ENCODE assay signal across 23 mouse cellular contexts in genomic region chr11:57303602-57304001, GRCm38 (mm10).
A peak's percentile ranks its signal among the peaks of the same experiment; 100 is the strongest.
DNase-seq lines count a peak whose midpoint lies in the region; ATAC-seq and TF ChIP-seq lines count a peak whose summit lies in the region.
"Had no signal": no experiment of that assay in that cellular context is flagged by ENCODE, and none has a peak within 500 bp of the region (broad histone marks: within the 10 kb centered on the region; RNA-seq: fewer than 3 reads in every experiment).

No protein-coding gene starts in this region.

- 87% methylated on average over 1 of the region's 1 CpGs for WGBS in kidney, embryonic 14.5 days

- no peaks in the 10 kb centered on the region for H3K79me2 ChIP-seq in CH12.LX (replicated peaks; ENCODE audit: control insufficient read depth, extremely low read depth, insufficient read depth, poor library complexity, severe bottlenecking)

- TF ChIP-seq POLR2A in CH12.LX (IDR thresholded peaks at IDR 0.05; ENCODE audit: low read depth, low read length) = no peak

- H3K36me3 ChIP-seq in CH12.LX (replicated peaks in 1 of 2; ENCODE audit: control insufficient read depth in 1 of 2, insufficient read depth in 1 of 2, low read length in 1 of 2) = no peaks in the 10 kb centered on the region
- no peaks in the 10 kb centered on the region for H3K36me3 ChIP-seq in ES-E14 (ENCODE audit: control insufficient read depth, insufficient read depth, low read length, poor library complexity, severe bottlenecking)
- no peaks in the 10 kb centered on the region for H3K36me3 ChIP-seq in kidney, embryonic 14.5 days (ENCODE audit: control insufficient read depth, insufficient read depth, low read length)
- H3K36me3 ChIP-seq: embryonic facial prominence, embryonic 12.5 days; forebrain, embryonic 15.5 days; heart, embryonic 10.5 days had no signal

- dilution Hi-C loops in CH12.LX (cut with MboI; ENCODE audit: extremely low pct_ligation_motif_present, extremely low pct_unique_long_range_greater_than_20kb, low sequenced_read_pairs) = no loop called here

- no peak for TF ChIP-seq EP300 in CH12.LX (IDR thresholded peaks at IDR 0.05; ENCODE audit: low read length)

- H3K27ac ChIP-seq in CH12.LX (ENCODE audit: insufficient read depth, low read depth) (no peak overlapping the region), ES-E14 (ENCODE audit: insufficient read depth, low read depth, low read length, poor library complexity, severe bottlenecking) (no peak overlapping the region)
- H3K27ac ChIP-seq in kidney, embryonic 14.5 days (ENCODE audit: low read depth, low read length) = no peak overlapping the region
- H3K27ac ChIP-seq: embryonic facial prominence, embryonic 12.5 days; forebrain, embryonic 15.5 days; heart, embryonic 10.5 days; hindbrain, embryonic 14.5 days had no signal

- H3K4me3 ChIP-seq in CH12.LX (replicated peaks in 1 of 3; ENCODE audit: low read depth in 2 of 3, low read length in 2 of 3, poor library complexity in 1 of 3) (no peak overlapping the region), ES-E14 (ENCODE audit: insufficient read depth in 1 of 2, low read depth in 1 of 2, low read length in 2 of 2, poor library complexity in 1 of 2, severe bottlenecking in 1 of 2) (no peak overlapping the region)
- H3K4me3 ChIP-seq in kidney, embryonic 14.5 days (ENCODE audit: low read length) = no peak overlapping the region
- H3K4me3 ChIP-seq: embryonic facial prominence, embryonic 12.5 days; forebrain, embryonic 15.5 days; heart, embryonic 10.5 days had no signal

- TF ChIP-seq RAD21 in CH12.LX (IDR thresholded peaks at IDR 0.05; ENCODE audit: low read depth, low read length) = peak; percentile 49

- no peak for ATAC-seq in CD4-positive, CD25-positive, alpha-beta regulatory T cell, adult 4 months
- no peak for ATAC-seq in kidney, embryonic 14.5 days (ENCODE audit: low FRiP score, low TSS enrichment)
- ATAC-seq: activated CD4-positive, CD25-positive, alpha-beta regulatory T cell, adult 4 months; forebrain, embryonic 15.5 days; intestine, embryonic 16.5 days had no signal

- H3K9ac ChIP-seq in CH12.LX (ENCODE audit: insufficient read depth, low read depth) (no peak overlapping the region), ES-E14 (ENCODE audit: insufficient read depth, low read depth, low read length, poor library complexity, severe bottlenecking) (no peak overlapping the region)
- no peak overlapping the region for H3K9ac ChIP-seq in kidney, embryonic 14.5 days (ENCODE audit: low read depth, low read length)
- H3K9ac ChIP-seq: embryonic facial prominence, embryonic 12.5 days; forebrain, embryonic 15.5 days; hindbrain, embryonic 14.5 days had no signal

- peak; percentile 23 for DNase-seq in embryo, embryonic 10.5 days (ENCODE audit: low spot score)
- no peak for DNase-seq in embryo, embryonic 9.5 days (ENCODE audit: extremely low spot score)
- peak; percentile 35 for DNase-seq in CH12.LX (ENCODE audit: extremely low read depth)
- DNase-seq in ES-E14 (ENCODE audit: low read depth, low spot score) = peak; percentile 16
- DNase-seq in ZHBTc4 (ENCODE audit: low read depth, low spot score) = peak; percentile 37
- DNase-seq in lung, postnatal 36 days = no peak
- DNase-seq: adrenal gland, adult 2 months; adrenal gland, postnatal 25 days; B cell, adult 2 months; cerebellum, adult 2 months; cerebellum, postnatal 10 days; embryo, embryonic 11 days; heart, adult 18-20 months; heart, postnatal 10 days; heart, postnatal 4 days had no signal

- in situ Hi-C loops in CH12.LX (cut with MboI; ENCODE audit: low pct_ligation_motif_present, low pct_unique_long_range_greater_than_20kb, low sequenced_read_pairs) = no loop called here
- in situ Hi-C loops in ES-E14 (cut with MboI; ENCODE audit: low sequenced_read_pairs in 2 of 2, unreplicated experiment in 2 of 2) = loop anchor here in 1 of 2 experiments (25.0 kb wide), 1 partner anchor 1166 kb away; no protein-coding TSS in a partner anchor

- peaks cover 0 to 3% of the 10 kb centered on the region in 2 experiments; a peak in 1 of 4 replicates for H3K4me1 ChIP-seq in CH12.LX (ENCODE audit: control insufficient read depth in 1 of 2, insufficient read depth in 2 of 2)
- no peaks in the 10 kb centered on the region for H3K4me1 ChIP-seq in ES-E14 (ENCODE audit: control insufficient read depth in 2 of 2, insufficient read depth in 2 of 2, low read length in 2 of 2, poor library complexity in 1 of 2)
- no peaks in the 10 kb centered on the region for H3K4me1 ChIP-seq in kidney, embryonic 14.5 days (ENCODE audit: control insufficient read depth, insufficient read depth, low read length)
- H3K4me1 ChIP-seq: embryonic facial prominence, embryonic 12.5 days; forebrain, embryonic 15.5 days; heart, embryonic 10.5 days had no signal

- H3K9me3 ChIP-seq in CH12.LX (replicated peaks; ENCODE audit: low read length) (peaks cover 2% of the 10 kb centered on the region), ES-E14 (ENCODE audit: control insufficient read depth, insufficient read depth, low read depth, low read length) (no peaks in the 10 kb centered on the region)
- H3K9me3 ChIP-seq in kidney, embryonic 14.5 days (ENCODE audit: control insufficient read depth, low read length) = peaks cover 4% of the 10 kb centered on the region; the same call in 1 of the 2 replicates
- H3K9me3 ChIP-seq: embryonic facial prominence, embryonic 12.5 days; forebrain, embryonic 15.5 days; heart, embryonic 10.5 days had no signal

- TF ChIP-seq CTCF in CH12.LX (conservative IDR thresholded peaks at IDR 0.05 in 1 of 2, IDR thresholded peaks at IDR 0.05 in 1 of 2; ENCODE audit: low read depth in 2 of 2, low read length in 2 of 2) = peak; percentile 20 to 56

- no peak overlapping the region for H3K4me2 ChIP-seq in CH12.LX (ENCODE audit: insufficient read depth, low read depth, poor library complexity, severe bottlenecking)
- H3K4me2 ChIP-seq in kidney, embryonic 14.5 days (replicated peaks; ENCODE audit: low read depth, low read length) = no peak overlapping the region
- H3K4me2 ChIP-seq: embryonic facial prominence, embryonic 12.5 days; forebrain, embryonic 15.5 days; hindbrain, embryonic 14.5 days had no signal

- H3K27me3 ChIP-seq in CH12.LX (replicated peaks) = peaks cover 5% of the 10 kb centered on the region
- H3K27me3 ChIP-seq in kidney, embryonic 14.5 days (ENCODE audit: control insufficient read depth, insufficient read depth, low read length) = no peaks in the 10 kb centered on the region
- H3K27me3 ChIP-seq: embryonic facial prominence, embryonic 12.5 days; forebrain, embryonic 15.5 days had no signal

TF ChIP-seq in CH12.LX, 34 proteins besides CTCF, POLR2A, EP300 and RAD21:
- TF ChIP-seq MAX (IDR thresholded peaks at IDR 0.05; ENCODE audit: low read length) = no peak
- peak; percentile 56 for TF ChIP-seq SMC3 (IDR thresholded peaks at IDR 0.05; ENCODE audit: low read depth, low read length)
TF ChIP-seq in CH12.LX: peak in this region for 1.

TF ChIP-seq in ES-E14, 5 proteins besides CTCF, POLR2A, EP300 and RAD21:
- TF ChIP-seq MAFK (IDR thresholded peaks at IDR 0.05; ENCODE audit: insufficient read depth, low read depth, low read length) = no peak
- no peak for TF ChIP-seq HCFC1 (IDR thresholded peaks at IDR 0.05; ENCODE audit: borderline replicate concordance, insufficient read depth, low read length)
- TF ChIP-seq ZC3H11A (IDR thresholded peaks at IDR 0.05; ENCODE audit: borderline replicate concordance, low read depth, low read length) = no peak

Comparison
In these comparisons a context has a peak if more than half of its experiments do, and no peak if none do; other contexts are left out.
1. DNase-seq: peak in embryo, embryonic 10.5 days (single experiment), CH12.LX (single experiment), ES-E14 (single experiment) and ZHBTc4 (single experiment); none in embryo, embryonic 9.5 days (single experiment) and lung, postnatal 36 days (single experiment).